Mouse (Mus musculus): Measurements from ENCODE around the gene Pex10. TPM values are rescaled to one million over a fixed set of nuclear protein-coding genes. Genes with fewer than 3 reads are reported as not detected.

Pex10 gene
- total RNA-seq (2014; rRNA removed), result 12.2 and 14.0 TPM in 2 replicates
- 15.2 and 15.7 TPM in 2 replicates for polyA plus RNA-seq (2015; fragmentation: Nextera tagmentation; extraction: Ambion mirVana)

GRCm38 (mm10) chr4:155066834-155067522 lies at the start of gene Pex10:
Pex10 (plus strand) TSS chr4:155067016.
- TF ChIP-seq CTCF (IDR thresholded peaks at IDR 0.05), result no peak
- peak within 1 kb of the TSS; percentile 62 for H3K27ac ChIP-seq (ENCODE audit: low read depth, low read length)
- H3K9me3 ChIP-seq (ENCODE audit: low read length), result no peaks in the 10 kb centered on the region
- ATAC-seq (ENCODE audit: low FRiP score) (peak; percentile 92), DNase-seq (ENCODE audit: low spot score) (peak; percentile 97)
- H3K4me2 ChIP-seq (ENCODE audit: low read depth, low read length, poor library complexity, severe bottlenecking), result peak within 1 kb of the TSS; percentile 59
- H3K36me3 ChIP-seq (ENCODE audit: insufficient read depth, low read length), result peaks cover 32% of the 10 kb centered on the region
- peak within 1 kb of the TSS; percentile 67 for H3K9ac ChIP-seq (replicated peaks; ENCODE audit: low read length, poor library complexity, severe bottlenecking)
- peak within 1 kb of the TSS; percentile 64 for H3K4me3 ChIP-seq (ENCODE audit: low read depth, low read length)
- under 1% methylated on average over 43 of the region's 48 CpGs for WGBS
- H3K4me1 ChIP-seq (ENCODE audit: insufficient read depth, low read length), result peaks cover 9% of the 10 kb centered on the region
- no peaks in the 10 kb centered on the region for H3K27me3 ChIP-seq (ENCODE audit: insufficient read depth, low read length)

DNA sequence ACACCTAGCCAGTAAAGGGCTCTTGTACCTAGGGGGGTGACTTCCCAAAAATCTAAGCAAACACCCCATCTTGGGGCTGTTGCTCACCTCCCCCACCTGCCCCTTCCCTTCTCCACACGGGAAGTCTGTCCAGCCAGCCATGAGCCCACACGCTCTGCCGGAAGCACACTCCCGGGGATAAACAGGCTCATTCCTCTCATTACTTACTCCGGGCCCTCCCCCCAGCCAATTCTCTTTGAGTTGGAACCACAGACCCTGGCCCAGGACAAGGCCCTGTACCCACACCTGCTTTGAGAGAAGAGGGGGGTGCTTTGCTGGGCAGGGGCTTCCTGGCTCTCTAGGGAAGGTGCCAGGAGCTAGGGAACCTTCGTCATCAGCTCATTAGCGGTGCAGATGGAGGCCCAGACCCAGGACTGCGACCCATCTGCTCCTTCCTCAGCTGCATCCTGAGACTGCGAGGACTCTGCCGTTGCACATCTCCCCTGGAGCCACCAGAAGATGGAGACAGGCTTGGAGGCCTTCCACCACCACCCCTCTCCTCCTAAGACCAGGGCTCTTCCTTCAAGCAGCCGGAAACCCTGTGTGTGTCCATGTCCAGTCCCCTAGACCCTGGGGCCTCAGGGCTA lies 49.5 kb upstream of the Pex10 start:
- no peak for ATAC-seq (ENCODE audit: low FRiP score)

GRCm38 (mm10) chr4:155018066-155018465 lies 48.8 kb upstream of the Pex10 start:
- no peak overlapping the region for H3K4me3 ChIP-seq (ENCODE audit: low read depth, low read length)
- H3K27me3 ChIP-seq (ENCODE audit: insufficient read depth, low read length), result no peaks in the 10 kb centered on the region
- H3K27ac ChIP-seq (ENCODE audit: low read depth, low read length), result no peak overlapping the region
- H3K9me3 ChIP-seq (ENCODE audit: low read length), result no peaks in the 10 kb centered on the region
- WGBS, result 76% methylated on average over 8 of the region's 8 CpGs
- no peak overlapping the region for H3K4me2 ChIP-seq (ENCODE audit: low read depth, low read length, poor library complexity, severe bottlenecking)
- ATAC-seq (ENCODE audit: low FRiP score), result no peak
- TF ChIP-seq CTCF (IDR thresholded peaks at IDR 0.05), result no peak
- DNase-seq (ENCODE audit: low spot score), result no peak
- no peaks in the 10 kb centered on the region for H3K36me3 ChIP-seq (ENCODE audit: insufficient read depth, low read length)
- peaks cover 12% of the 10 kb centered on the region; the same call in 1 of the 2 replicates for H3K4me1 ChIP-seq (ENCODE audit: insufficient read depth, low read length)
- no peak overlapping the region for H3K9ac ChIP-seq (replicated peaks; ENCODE audit: low read length, poor library complexity, severe bottlenecking)

More for the DNA sequence above, 49.5 kb upstream of the Pex10 start:
- no peak for TF ChIP-seq CTCF (IDR thresholded peaks at IDR 0.05)
- Histone ChIP-seq H3K9me3 (ENCODE audit: low read length) (no peaks in the 10 kb centered on the region), H3K27me3 (ENCODE audit: insufficient read depth, low read length) (no peaks in the 10 kb centered on the region), H3K27ac (ENCODE audit: low read depth, low read length) (no peak overlapping the region), H3K36me3 (ENCODE audit: insufficient read depth, low read length) (no peaks in the 10 kb centered on the region), H3K9ac (replicated peaks; ENCODE audit: low read length, poor library complexity, severe bottlenecking) (no peak overlapping the region), H3K4me1 (ENCODE audit: insufficient read depth, low read length) (peaks cover 12% of the 10 kb centered on the region; the same call in 1 of the 2 replicates), H3K4me3 (ENCODE audit: low read depth, low read length) (no peak overlapping the region), H3K4me2 (ENCODE audit: low read depth, low read length, poor library complexity, severe bottlenecking) (no peak overlapping the region)
- 68% methylated on average over 11 of the region's 11 CpGs for WGBS
- DNase-seq (ENCODE audit: low spot score), result no peak

DNA sequence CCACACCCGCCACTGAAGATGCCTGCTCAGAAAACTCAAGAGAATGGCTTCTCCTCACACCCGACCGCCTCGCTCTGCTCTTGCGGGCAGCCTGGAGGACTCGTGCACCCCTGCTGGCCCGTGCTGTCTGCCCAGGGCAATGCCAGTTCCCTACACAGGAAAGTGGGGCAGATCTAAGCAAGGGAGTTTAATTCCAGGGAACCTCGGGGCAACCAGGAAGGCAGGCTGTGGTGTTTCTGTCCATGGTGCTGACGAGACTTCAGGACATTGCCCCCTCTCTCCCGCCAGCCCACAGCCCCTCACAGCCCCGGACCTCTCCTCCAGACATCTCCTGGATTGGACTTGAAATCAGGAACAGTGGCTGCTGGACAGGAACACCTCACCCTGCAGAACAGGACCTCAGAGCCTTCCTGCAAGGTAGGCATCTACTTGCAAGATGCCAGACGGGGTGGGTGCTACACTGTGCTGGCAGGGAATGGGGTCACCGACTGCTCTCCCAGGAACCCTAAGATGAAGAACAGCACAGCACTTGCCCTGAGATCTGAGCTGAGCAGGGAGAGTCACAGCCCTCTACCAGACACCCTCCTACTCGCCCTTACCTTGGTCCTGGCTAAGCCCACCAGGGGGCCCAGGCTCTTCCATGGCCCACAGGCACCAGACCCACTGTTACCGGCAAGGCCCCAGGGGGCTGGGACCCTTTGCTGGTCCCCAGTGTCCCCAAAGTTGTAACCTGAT lies 48.0 kb upstream of the Pex10 start:
- peak overlapping the region; percentile 32; the same call in 1 of the 2 replicates for H3K4me2 ChIP-seq (ENCODE audit: low read depth, low read length, poor library complexity, severe bottlenecking)
- no peaks in the 10 kb centered on the region for H3K27me3 ChIP-seq (ENCODE audit: insufficient read depth, low read length)
- peaks cover 12% of the 10 kb centered on the region; the same call in 1 of the 2 replicates for H3K4me1 ChIP-seq (ENCODE audit: insufficient read depth, low read length)
- DNase-seq (ENCODE audit: low spot score) (no peak), ATAC-seq (ENCODE audit: low FRiP score) (peak; percentile 52; the same call in 1 of the 2 replicates)
- no peak for TF ChIP-seq CTCF (IDR thresholded peaks at IDR 0.05)
- peak overlapping the region; percentile 5; the same call in 1 of the 2 replicates for H3K4me3 ChIP-seq (ENCODE audit: low read depth, low read length)
- H3K27ac ChIP-seq (ENCODE audit: low read depth, low read length), result no peak overlapping the region
- no peaks in the 10 kb centered on the region for H3K9me3 ChIP-seq (ENCODE audit: low read length)
- no peaks in the 10 kb centered on the region for H3K36me3 ChIP-seq (ENCODE audit: insufficient read depth, low read length)
- 0 out of 2 replicates have a peak overlapping the region, but pooled peaks have one; percentile 2 for H3K9ac ChIP-seq (replicated peaks; ENCODE audit: low read length, poor library complexity, severe bottlenecking)
- WGBS, result 19% methylated on average over 15 of the region's 15 CpGs

DNA sequence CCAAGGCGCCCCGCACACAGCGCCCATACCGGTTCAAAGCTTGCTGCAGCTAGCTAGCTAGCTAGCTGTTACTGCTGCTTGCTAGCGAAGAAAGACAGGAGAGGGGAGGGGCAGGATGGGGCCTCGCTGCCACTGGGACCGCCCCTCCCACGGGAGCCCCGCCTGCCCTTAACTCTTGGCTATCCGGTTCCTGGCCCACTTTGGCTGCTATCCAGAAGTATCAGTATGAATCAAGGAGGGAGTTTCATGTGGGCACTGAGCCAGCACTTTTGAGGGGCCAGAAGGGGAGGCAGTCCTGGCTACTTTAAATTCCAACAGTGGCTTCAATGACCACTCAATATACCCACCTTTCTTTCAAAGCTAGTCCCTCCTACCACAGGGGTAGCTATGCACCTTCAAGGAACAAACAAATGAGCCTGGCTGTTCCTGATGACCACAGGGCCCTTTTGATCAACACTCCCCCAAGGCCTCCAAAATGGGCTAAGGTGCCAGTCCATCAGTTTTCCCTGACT lies 47.4 kb upstream of the Pex10 start:
- DNase-seq (ENCODE audit: low spot score) (peak; percentile 67), ATAC-seq (ENCODE audit: low FRiP score) (peak; percentile 24; the same call in 1 of the 2 replicates)
- no peak overlapping the region for H3K27ac ChIP-seq (ENCODE audit: low read depth, low read length)
- H3K9ac ChIP-seq (replicated peaks; ENCODE audit: low read length, poor library complexity, severe bottlenecking), result 0 out of 2 replicates have a peak overlapping the region, but pooled peaks have one; percentile 2
- no peaks in the 10 kb centered on the region for H3K9me3 ChIP-seq (ENCODE audit: low read length)
- peak overlapping the region; percentile 5; the same call in 1 of the 2 replicates for H3K4me3 ChIP-seq (ENCODE audit: low read depth, low read length)
- TF ChIP-seq CTCF (IDR thresholded peaks at IDR 0.05), result no peak
- WGBS, result 1% methylated on average over 10 of the region's 10 CpGs
- H3K27me3 ChIP-seq (ENCODE audit: insufficient read depth, low read length), result no peaks in the 10 kb centered on the region
- peak overlapping the region; percentile 32; the same call in 1 of the 2 replicates for H3K4me2 ChIP-seq (ENCODE audit: low read depth, low read length, poor library complexity, severe bottlenecking)
- H3K4me1 ChIP-seq (ENCODE audit: insufficient read depth, low read length), result peaks cover 15% of the 10 kb centered on the region; the same call in 1 of the 2 replicates
- no peaks in the 10 kb centered on the region for H3K36me3 ChIP-seq (ENCODE audit: insufficient read depth, low read length)

Data from midbrain, postnatal 0 days (tissue).